Mouse (Mus musculus): ENCODE measurements at regions not wholly inside any gene's neighbourhood (a gene's known extent, or its start where the extent isn't known, plus 50 kb on each side); places are given as distances from the start of the nearest gene placed in this dataset.
"Not testable (repeated sequence)": the region's sequence is repeated elsewhere in the genome, so short reads cannot be mapped to it uniquely, and the experiment has no call there.

DNA sequence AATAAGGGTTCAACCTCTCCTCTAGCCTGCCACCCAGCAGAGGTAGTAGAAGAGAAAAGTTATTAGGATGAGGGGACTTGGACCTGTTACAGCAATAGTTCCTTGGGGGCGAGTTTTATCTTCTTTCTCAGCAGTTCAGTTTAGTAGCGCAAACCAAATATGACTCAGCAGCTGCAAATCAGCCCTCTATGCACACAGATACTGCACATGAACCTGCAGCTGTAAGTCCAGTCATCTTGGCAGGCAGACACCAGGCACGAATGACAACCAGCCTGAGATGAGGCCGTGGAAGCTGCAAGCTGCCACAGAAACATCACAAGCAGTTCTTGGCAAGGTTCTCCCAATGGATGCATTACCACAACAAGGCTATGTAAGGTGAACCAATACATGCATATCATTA lies 327.0 kb upstream of the Akr1e1 start:
- no peak for DNase-seq (ENCODE audit: low spot score)

DNA sequence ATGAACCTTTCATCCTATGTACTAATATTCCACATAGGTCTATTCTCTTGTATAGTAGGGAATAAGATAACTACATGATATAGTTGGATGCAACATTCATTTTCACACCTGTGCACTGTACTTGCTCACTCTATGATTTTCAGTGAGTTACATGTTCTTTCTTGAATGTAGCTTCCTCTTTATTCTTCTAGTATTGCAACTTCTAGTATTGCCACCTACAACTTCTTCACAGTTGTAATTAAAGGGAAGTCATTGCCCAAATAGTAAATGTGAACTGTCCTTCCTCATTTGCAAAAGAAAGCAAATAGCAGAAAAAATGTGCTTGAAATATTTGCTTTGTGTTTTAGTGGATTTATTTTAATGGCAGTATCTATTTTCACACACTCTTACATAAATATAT lies 330.9 kb upstream of the Akr1e1 start:
- no peak for DNase-seq (ENCODE audit: low spot score)

DNA sequence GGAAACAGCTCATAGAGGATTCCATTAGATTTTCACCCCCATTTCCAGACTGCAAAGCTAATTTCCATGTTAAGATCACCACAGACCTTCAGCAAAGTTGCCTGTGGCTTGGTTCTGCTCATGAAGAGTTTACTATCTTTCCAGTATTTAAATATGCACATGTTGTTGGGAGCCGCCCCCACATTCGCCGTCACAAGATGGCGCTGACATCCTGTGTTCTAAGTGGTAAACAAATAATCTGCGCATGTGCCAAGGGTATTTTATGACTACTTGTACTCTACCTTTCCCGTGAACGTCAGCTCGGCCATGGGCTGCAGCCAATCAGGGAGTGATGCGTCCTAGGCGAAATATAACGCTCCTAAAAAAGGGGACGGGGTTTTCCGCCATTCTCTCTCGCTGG lies 333.5 kb upstream of the Akr1e1 start:
- not testable (repeated sequence) for DNase-seq (ENCODE audit: low spot score)

DNA sequence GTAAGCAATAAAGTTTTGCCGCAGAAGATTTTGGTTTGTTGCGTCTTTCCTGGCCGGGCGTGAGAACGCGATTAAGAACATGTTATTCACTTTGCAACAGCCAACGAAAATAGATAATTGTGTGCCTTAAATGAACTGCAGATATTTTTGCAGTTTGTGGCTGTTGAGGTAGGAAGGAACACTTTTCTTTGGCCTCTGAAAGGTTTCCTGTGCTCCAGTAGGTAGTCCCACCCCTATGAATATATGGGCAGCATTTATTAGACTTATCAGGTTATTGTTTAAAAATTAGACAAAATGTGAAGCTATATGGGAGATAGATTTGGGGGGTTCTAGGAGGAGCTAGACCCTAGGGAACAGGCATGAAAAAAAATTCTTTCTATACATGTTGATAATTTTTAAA lies 334.1 kb upstream of the Akr1e1 start:
- no peak for DNase-seq (ENCODE audit: low spot score)

DNA sequence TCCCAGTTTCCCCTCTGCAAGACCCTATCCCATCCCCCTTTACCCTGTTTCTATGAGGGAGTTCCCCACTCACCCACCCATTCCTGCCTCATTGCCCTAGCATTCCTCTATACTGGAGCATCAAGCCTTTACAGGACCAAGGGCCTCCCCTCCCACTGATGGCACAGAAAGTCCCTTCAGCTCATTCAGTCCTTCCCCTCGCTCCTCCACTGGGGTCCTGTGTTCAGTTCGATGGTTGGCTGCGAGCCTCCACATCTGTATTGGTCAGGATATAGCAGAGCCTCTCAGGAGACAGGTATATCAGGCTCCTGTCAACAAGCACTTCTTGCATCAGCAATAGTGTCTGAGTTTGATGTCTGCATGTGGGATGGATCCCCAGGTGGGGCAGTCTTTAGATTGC lies 346.4 kb upstream of the Akr1e1 start:
- DNase-seq (ENCODE audit: low spot score) = no peak

DNA sequence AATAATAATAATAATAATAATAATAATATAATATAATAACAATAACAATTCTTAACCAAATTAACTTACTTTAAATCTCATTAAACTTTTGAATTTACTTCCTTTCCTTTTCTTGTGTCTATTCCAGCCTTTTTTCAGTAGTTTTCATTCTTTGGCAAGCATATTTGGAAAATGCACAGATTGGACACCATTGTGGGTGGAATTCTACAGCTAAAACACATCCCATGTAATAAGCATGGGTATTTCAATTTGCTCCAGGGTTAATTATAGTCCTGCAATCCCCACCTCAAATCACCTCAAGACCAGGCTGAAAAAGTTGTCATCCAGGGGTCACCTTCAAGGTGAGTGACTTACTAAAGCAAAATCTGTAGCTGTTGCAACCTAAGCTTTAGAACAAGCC lies 355.9 kb upstream of the Akr1e1 start:
- DNase-seq (ENCODE audit: low spot score) = no peak

DNA sequence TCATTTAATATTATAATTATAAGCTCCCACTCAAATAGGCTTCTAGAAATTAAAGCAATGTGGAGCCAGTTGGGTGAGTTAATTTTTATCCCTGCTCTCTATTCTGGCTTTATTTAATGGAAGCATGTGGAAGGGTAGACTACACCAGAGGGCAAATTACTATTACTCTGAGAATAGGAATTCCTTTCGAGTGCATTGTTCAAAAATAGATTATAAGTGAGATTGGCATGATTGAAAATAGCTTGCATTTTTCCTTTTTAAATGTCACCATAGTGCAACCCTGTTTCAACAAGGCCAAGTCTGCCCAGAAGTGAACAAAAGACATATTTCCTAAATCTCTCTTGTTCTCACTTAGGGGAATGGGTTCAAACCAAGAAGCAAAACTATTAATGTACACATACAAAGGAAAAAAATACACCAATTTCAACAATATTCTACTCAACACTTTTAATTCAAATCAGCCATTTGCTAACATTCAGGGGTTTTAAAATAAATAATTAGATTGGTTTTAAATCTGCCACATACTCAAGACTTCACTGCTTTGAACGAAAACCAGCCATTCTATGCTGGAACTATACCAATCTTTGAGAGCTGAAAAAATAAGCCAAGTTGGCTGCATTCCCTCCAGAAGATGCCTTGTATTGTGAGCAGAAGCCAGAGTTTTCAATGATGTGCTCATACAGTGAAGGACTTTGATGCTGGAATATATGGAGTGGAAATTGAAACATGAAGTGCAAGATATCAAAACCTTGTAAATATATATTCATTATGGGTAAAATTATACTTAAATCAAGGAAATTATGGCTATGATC lies 361.3 kb upstream of the Akr1e1 start:
- no peak for DNase-seq (ENCODE audit: low spot score)

DNA sequence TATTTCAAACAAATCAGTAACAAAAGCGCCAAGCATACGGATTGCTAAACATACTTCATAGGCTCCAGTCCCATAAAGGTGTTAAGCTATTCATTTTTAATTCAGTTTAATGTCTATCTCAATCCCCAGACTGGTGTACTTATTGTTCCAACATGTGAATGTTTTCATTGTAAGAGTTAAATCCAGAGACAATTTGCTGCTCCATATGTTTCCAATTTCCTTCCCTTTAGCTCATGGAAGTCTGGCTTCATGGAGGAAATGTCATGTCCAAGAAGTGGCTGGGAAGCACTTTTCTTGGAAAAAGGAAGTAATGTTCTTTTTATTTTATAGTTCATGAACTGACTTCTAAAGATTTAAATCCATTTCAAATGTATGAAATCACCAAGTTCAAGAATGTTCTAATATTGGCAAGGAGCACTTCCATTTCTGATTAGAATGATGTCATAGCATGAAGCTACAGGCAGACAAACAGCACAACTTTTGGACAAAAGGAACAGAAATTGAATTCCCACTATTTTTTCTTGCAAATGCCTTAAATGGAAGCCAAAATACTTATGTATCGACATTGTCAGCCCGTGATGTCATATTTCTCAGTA lies 362.6 kb upstream of the Akr1e1 start:
- no peak for DNase-seq (ENCODE audit: low spot score)

DNA sequence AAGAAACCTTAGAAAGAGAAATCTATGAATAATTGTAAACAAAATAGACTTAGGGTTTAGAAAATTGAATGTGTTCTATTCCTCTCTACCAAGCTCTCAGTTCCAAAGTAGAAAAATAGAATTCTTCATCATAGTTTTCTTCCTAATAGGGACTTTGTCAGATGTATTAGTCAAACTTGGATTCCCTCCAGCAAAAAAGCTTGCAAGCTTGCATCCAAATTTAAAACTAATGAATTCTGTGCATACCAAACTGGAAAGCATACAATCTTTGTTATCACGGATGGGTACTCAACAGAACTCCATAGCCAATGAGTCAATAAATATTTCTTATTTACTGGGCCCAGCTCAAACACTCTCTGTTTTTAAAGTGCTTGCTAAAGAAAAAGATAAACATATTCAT lies 383.9 kb upstream of the Akr1e1 start:
- no peak for DNase-seq (ENCODE audit: low spot score)

DNA sequence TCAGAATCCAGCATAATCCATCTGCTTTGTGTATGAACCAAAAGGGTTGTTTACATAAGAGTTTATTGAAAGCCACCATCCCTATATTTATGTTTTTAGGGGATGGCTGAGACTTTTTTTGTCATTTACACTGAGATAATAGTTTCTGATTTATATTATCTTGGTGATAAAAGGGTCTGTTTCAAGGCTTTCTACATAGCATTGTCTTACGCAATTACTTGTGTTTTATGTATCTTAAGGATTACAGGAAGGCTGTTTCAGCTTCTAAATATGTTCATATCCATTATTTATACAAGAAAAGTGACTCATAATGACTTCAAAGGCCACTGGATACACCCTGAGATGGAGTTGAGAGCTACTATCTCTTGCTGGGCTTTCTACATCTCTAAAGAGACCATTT lies 399.3 kb upstream of the Akr1e1 start:
- no peak for DNase-seq (ENCODE audit: low spot score)

DNA sequence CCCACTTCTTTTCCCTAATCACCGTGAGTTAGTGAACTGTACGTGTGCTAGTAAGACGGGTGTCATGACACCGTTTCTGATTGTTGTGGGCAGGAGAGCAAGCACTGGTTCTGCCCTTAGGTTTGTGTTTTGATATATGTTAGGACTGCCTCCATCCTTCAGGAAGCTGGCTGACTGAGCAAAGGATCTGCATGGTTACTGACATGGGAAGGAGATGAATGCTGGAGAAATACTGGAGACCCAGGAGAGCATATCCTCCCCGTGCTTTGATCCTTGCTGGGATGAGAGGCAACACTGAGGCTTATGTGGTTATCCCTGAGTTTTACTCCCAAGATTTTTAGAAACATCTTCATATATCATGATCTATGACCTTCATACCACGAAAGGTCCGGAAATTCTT lies 413.5 kb upstream of the Akr1e1 start:
- DNase-seq (ENCODE audit: low spot score) = no peak

DNA sequence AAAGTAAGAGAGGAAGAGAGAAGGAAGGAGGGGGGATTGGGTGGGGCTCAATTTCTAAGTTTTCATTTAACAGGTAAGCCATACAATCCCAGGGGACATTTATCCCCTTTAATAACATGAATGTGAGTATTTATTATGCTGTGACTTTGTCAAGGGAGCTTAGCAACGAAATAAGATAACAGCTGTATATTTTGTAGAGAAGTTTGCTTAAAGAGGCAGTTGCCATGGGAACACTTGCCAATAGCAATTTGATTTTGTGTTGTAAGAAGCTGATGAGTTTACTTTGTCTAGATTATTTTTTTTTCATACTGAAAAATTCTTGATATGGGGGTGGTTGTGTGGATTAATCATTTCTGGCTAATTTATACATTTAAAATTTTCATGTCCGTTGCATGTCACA lies 450.9 kb upstream of the Akr1e1 start:
- DNase-seq (ENCODE audit: low spot score) = no peak

DNA sequence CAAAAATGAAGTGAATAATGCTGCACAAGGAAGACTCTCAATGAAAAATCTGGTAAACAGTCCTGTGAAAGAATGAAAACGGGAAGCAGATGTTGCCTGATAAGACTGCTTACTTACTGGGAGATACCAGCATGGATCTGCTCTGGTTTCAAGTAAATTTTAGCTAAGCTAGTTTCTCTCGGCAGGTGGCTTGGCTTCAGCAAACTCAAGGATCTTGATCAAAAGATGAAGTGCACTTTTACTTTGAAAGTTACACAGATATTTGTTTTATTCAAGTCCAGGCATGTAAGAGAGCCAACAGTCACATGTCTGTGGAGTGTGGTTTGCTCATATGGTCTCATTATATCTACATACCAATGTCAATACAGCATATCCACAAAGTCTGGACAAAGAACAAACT lies 451.5 kb upstream of the Akr1e1 start:
- no peak for DNase-seq (ENCODE audit: low spot score)

DNA sequence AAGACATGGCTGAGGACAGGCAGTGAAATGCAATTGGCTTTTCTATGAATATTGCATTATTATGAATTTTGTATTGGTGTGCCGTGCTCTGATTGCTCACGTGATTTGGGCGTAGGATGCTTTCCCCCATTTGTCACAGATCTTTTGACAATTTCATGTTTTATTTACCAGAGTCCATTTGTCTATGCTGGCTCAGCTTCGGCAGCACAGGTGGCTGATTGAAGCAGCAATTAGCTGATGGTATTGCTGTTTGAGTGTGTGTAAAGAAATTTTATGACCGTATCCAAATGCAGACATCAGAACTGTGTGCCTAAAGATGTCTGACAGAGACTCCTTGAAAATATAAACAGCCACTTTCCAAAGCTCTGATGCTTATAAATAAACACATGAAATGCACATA lies 498.5 kb upstream of the Akr1e1 start:
- no peak for DNase-seq (ENCODE audit: low spot score)

DNA sequence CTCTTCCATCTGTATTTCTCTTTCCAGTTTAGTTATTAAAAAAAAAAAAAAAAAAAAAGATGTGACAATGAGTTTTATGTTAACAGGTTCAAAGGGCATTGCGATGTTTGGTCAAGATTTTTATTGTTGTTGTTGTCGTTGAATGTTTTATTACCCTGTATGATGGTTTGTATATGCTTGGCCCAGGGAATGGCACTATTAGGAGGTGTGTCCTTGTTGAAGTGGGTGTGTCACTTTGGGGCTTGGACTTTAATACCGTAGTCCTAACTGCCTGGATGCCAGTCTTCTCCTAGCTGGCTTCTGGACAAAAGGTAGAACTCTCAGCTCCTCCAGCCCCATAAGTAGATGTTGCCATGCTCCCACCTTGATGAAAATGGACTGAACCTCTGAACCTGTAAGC lies 545.9 kb upstream of the Akr1e1 start:
- no peak for DNase-seq (ENCODE audit: low spot score)

DNA sequence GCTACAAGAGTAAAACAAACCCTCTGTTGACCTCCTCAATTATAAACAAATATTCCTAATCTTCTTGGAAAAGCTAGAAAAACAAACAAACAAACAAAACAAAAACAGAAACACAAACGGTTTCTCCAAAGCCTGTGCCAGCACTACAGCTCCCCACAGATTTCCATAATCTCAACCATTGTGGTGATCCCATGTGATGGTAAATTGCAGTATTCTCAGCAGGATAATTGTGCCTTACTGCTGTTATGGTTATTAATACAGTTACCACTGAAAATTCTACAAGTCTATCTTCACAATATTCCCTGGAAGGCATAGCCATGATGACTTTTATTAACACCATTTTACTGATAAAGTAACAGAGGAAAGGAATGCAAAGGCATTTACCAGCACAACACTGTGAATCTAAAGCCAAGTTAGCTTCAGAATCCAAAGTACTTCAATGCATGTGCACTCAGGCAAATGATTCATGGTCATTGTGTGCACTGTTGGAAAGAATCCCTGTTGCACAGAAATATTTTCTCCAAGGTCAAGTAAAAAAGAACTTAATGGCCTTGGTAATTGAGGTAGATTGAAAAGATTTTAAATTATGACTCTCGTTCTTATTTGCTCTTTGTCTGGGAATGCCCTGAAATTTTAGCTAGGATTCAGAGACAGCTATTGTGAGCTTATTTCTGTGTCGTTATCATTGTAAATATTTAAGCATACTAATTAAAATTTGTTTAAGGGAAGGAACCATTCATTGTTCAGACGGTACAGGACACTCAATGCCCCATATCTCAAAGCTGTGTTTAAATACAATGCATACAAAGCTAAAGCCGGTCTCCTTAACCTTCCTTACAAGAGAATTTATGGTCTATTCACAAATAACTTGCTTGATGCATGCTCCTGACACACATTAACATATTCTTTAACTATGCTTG lies 551.1 kb upstream of the Akr1e1 start:
- no peak for DNase-seq (ENCODE audit: low spot score)

DNA sequence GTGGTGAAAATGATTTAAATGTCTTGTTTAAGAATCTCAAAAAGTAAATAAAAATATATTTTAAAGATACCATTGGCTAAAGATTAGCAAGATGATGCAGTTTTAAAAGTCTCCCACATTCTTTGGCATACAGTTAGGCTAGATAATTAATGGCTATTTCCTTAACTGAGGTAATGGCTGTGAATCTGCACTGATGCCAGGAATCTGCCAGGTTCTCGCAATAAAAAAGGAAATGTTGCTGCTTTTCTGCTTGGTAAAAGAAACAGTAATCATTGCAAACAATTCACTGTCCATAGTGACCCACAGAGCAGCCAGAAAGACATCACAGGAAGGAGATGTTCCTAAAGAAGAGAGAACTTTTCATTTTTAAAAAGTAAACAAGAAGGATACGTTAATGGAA lies 557.7 kb upstream of the Akr1e1 start:
- no peak for DNase-seq (ENCODE audit: low spot score)

DNA sequence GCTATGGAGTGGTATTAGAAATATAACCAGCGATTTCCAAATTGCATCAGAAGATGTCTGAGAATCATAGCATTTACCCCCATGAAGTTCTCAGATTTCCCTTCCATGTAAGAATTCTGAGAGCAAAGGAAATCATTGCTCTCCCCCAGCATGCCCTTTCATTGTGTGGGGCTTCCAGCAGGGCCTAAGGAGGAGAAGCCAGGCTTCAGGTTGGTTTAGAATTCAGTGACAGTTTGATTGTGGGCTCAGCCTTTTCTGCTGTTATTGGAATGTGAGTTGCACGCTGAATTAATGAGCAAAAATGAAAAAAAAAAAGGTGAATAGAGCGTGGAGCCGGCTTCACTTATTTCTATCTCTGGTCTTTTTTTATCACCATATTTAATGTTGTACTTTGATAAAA lies 570.0 kb upstream of the Akr1e1 start:
- no peak for DNase-seq (ENCODE audit: low spot score)

DNA sequence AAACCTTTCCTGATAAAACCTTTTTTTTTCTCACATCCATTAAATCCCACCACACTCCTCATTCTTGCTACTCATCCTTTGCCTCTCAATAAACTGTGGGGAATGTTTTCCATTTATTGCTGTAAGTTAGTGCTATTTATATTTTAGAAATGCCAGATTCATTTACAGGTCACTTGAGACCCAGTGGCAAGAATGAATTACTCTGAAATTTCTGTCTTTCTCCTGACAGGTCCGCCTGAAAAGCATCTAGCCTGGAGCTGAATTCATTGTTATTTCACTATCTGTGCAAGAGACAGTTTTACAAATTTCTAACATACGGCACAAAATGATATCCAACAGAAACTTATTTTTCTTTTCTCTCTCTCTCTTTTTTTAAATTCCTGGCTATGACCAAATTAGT lies 570.6 kb upstream of the Akr1e1 start:
- DNase-seq (ENCODE audit: low spot score) = no peak

DNA sequence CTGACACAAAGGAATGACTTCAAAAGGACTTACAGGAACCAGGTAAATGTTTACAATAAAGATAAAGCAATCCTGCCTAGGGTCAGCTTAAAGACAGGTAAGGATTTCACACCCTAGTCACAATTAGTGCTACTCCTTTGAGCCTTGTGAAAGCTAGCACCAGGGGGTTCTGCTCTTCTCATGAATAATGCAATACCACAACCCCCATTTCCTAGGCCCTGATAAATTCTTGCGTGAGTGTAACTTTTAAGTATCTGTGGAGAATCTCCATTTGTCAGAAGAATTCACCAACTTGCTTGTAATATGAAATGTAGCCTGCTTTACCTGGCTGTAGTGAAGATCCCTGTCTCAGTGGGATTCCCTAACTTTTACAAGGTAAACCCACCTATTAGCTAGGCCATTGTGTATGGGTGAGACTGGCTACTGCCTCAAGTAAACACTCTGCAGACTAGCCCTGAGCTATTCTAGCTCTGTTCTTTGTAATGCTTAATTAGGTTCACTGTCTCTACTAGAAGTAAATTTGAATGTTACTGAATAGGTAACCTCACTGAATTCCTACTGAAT lies 576.3 kb upstream of the Akr1e1 start:
- DNase-seq (ENCODE audit: low spot score) = not testable (repeated sequence)

DNA sequence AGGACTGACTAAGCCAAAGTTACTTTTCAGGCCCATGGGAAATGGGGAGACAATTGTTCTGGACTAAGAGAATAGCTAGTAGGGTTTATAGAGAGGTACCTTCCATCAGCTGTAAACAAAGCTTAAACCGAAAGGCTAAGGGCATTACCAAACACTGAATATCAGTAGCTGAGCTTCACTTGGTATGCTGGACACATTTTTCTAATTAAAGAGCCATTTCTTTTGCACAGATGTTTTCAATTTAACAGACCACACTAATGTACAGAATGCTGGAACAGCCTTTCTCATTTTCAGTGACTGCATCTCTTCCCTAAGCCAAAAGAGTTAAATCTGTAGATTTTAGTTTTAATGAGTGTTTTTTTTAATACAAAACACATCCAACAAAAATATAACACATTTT lies 593.8 kb upstream of the Akr1e1 start:
- DNase-seq (ENCODE audit: low spot score) = no peak

DNA sequence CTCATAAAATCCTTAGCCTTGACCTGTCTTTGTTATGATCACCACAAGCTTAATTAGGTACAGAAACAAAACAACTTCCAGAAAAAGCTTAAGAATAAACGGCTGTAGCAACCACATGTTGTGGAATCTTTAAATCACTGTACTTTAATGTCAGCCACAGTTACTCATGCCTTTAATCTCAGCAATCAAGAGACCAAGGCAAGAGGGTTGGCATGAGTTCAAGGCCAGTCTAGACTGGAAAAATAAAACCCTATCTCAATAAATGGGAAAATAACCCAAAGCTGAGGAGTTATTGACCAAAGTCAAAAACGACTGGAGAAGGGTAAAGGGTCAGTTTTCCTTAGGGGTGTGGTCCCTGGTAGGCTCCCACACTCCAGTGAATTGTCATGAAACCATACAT lies 595.2 kb upstream of the Akr1e1 start:
- DNase-seq (ENCODE audit: low spot score) = no peak

DNA sequence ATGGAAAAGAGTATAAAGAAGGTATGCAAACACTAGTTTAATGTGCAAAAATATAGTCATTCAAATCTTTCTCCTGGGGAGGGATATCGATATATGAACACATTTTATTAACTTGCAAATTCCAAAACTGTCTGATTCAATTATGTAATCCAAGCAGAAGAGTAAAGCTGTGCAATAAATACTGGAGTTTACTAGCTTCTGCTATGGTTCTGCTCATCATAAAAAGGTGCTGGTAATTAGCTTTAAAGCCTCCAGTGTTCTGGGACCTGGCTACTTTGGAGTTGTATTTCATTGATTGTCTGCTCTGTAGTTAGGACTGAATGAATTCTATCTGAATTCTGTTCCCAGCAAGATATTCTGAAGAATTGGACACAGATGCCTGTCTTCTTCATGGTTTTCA lies 602.7 kb upstream of the Akr1e1 start:
- no peak for DNase-seq (ENCODE audit: low spot score)

All from urinary bladder, adult 2 months (tissue).